Mouse (Mus musculus) erythroblast, embryonic 14.5 days (primary cell): ENCODE data around the gene Masp2.

Source experiments
- GATA1 ChIP-seq: IDR thresholded peaks from 2 replicates; pipeline ENCODE4 v1.6.1; 2012; ENCODE audit warnings: low read length, inconsistent platforms, mixed read lengths
- TAL1 ChIP-seq: IDR thresholded peaks from 3 replicates; pipeline ENCODE4 v1.6.1; 2012; ENCODE audit warnings: low read length, inconsistent platforms, mixed read lengths

DNA sequence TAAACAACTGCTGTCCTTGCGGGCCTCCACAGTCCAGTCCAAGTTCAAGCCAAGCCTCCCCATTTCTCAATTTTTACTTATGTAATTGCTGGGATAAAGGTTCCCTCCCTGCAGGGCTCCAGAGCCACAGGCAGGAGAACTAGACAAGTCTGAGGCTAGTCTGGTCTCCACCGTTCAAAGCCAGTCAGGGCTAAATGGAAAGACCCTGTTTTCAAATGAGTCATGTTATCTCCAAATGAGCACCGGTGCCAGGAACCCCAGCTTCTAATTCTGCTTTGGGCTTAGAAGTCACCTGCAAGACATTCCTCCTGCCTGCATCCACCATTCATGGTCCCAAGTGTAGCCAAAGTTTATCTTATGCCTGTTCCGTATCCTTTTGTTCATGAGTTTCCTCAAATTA lies 483 bp upstream of the Masp2 start:
- TF ChIP-seq GATA1 (no peak), TAL1 (no peak)
